Mouse (Mus musculus) neutrophil, adult 5-6 weeks (primary cell): ENCODE data around the gene Psme4. TPM values are rescaled to one million over a fixed set of nuclear protein-coding genes. Genes with fewer than 3 reads are reported as not detected.

Experiments
- ATAC-seq: fragments of 151-379, 151-347 bp; 2 replicates; pipeline ENCODE4 v1.8.0; 2017; ENCODE audit warnings: mild to moderate bottlenecking, moderate TSS enrichment; ENCODE audit not compliant: insufficient number of reproducible peaks, poor library complexity, low FRiP score, severe bottlenecking; ENCODE audit errors: extremely low read depth
- total RNA-seq: library from RNA; stranded (forward); fragments of 200-1000 nt; gene quantifications from 2 replicates; pipeline ENCODE4 v1.2.3, GENCODE M21; 2017

The Psme4 gene
- total RNA-seq, 1 experiment from 2014 or later: 64.2 TPM

- no peak for ATAC-seq
These were observed 151.8 kb downstream of the Psme4 start for GRCm38 (mm10) chr11:30923283-30923682.

- ATAC-seq: no peak
These were observed 156.6 kb downstream of the Psme4 start for GRCm38 (mm10) chr11:30928079-30928478.

- ATAC-seq: no peak
These were observed 157.0 kb downstream of the Psme4 start for GRCm38 (mm10) chr11:30928498-30928897.

Other genes starting within 250 kb of the Psme4 start
- gene Acyp2, start 122.1 kb upstream of the Psme4 start, total RNA-seq: not detected in 2 replicates
- gene Gpr75, start 113.6 kb downstream of the Psme4 start, total RNA-seq: 0.12 TPM in 1 of 2 replicates, not detected in the other
- 20.1 and 26.9 TPM in 2 replicates for gene Asb3, start 113.7 kb downstream of the Psme4 start, total RNA-seq
- gene Erlec1, start 182.6 kb downstream of the Psme4 start, total RNA-seq: 18.4 and 20.6 TPM in 2 replicates
- 5.5 and 9.1 TPM in 2 replicates for gene Chac2, start 214.6 kb downstream of the Psme4 start, total RNA-seq